Comparison of ENCODE assay signal across 8 mouse cellular contexts in the genomic region with DNA sequence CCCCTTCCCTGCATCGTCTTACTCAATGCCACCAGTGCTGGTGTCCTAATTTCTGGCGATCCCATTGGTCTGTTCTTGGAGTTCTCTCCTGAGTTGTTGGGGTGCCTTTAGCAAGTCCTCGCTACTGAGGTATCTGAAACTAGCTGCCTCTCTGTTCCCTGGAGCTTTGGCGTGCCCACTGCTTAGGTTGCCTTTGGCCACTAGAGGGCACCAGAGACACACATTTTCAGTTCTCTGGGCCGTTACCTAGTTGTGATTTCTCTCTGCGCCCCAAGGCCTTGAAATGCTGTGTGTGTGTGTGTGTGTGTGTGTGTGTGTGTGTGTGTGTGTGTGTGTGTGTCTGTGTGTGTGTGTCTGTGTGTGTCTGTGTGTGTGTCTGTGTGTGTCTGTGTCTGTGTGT.
DNase-seq lines count a peak whose midpoint lies in the region; ATAC-seq and TF ChIP-seq lines count a peak whose summit lies in the region.

No protein-coding gene starts in this region.

- TF ChIP-seq CTCF in heart, adult 2 months (IDR thresholded peaks at IDR 0.05): peak; percentile 76
- TF ChIP-seq CTCF in lung, postnatal 0 days (IDR thresholded peaks at IDR 0.05): peak; percentile 92

- H3K4me3 ChIP-seq in heart, adult 2 months: no peak overlapping the region
- no peak overlapping the region for H3K4me3 ChIP-seq in lung, postnatal 0 days (ENCODE audit: low read depth, low read length)

- 0 out of 2 replicates have a peak, but pooled peaks have one; percentile 34 for TF ChIP-seq EP300 in heart, adult 2 months (IDR thresholded peaks at IDR 0.05; ENCODE audit: insufficient read depth, low read depth, low read length)
- no peak for TF ChIP-seq EP300 in lung, postnatal 0 days (IDR thresholded peaks at IDR 0.05)

- no peaks in the 10 kb centered on the region for H3K27me3 ChIP-seq in heart, adult 2 months (ENCODE audit: control insufficient read depth, insufficient read depth, low read length)
- no peaks in the 10 kb centered on the region for H3K27me3 ChIP-seq in lung, postnatal 0 days (replicated peaks; ENCODE audit: insufficient read depth, low read length)

- no peak overlapping the region for H3K9ac ChIP-seq in heart, adult 2 months (ENCODE audit: low read depth, low read length)
- H3K9ac ChIP-seq in lung, postnatal 0 days (replicated peaks; ENCODE audit: low read depth): 0 out of 2 replicates have a peak overlapping the region, but pooled peaks have one; percentile 19

- H3K9me3 ChIP-seq in lung, postnatal 0 days (ENCODE audit: low read length): no peaks in the 10 kb centered on the region

- no peaks in the 10 kb centered on the region for H3K79me2 ChIP-seq in heart, adult 2 months (replicated peaks; ENCODE audit: control insufficient read depth, insufficient read depth, low read length)

- DNase-seq in heart, adult 2 months: peak; percentile 20 to 37
- DNase-seq in heart, postnatal 25 days (ENCODE audit: low spot score): no peak
- peak; percentile 7 for DNase-seq in T-cell, adult 2 months (ENCODE audit: low spot score)
- peak; percentile 72 to 78 for DNase-seq in cerebellum, postnatal 14 days
- DNase-seq in gastrocnemius, postnatal 14 days: peak; percentile 38
- peak; percentile 67 to 72 for DNase-seq in kidney, postnatal 4 days
- peak; percentile 81 for DNase-seq in lung, postnatal 0 days (ENCODE audit: low spot score)
- peak; percentile 36 for DNase-seq in right cerebral cortex, postnatal 25 days

- no peak overlapping the region for H3K27ac ChIP-seq in heart, adult 2 months
- H3K27ac ChIP-seq in lung, postnatal 0 days (ENCODE audit: low read length): no peak overlapping the region

- TF ChIP-seq POLR2A in heart, adult 2 months (IDR thresholded peaks at IDR 0.05; ENCODE audit: insufficient read depth, low read depth, low read length): no peak

- peak; percentile 60 for ATAC-seq in lung, postnatal 0 days

- H3K4me2 ChIP-seq in lung, postnatal 0 days (replicated peaks; ENCODE audit: low read depth, low read length): 0 out of 2 replicates have a peak overlapping the region, but pooled peaks have one; percentile 25

- no peaks in the 10 kb centered on the region for H3K4me1 ChIP-seq in heart, adult 2 months (ENCODE audit: control insufficient read depth, insufficient read depth, low read length)
- no peaks in the 10 kb centered on the region for H3K4me1 ChIP-seq in lung, postnatal 0 days (ENCODE audit: insufficient read depth, low read depth, low read length)

- H3K36me3 ChIP-seq in heart, adult 2 months (ENCODE audit: control insufficient read depth, insufficient read depth, low read length): no peaks in the 10 kb centered on the region
- no peaks in the 10 kb centered on the region for H3K36me3 ChIP-seq in lung, postnatal 0 days (ENCODE audit: insufficient read depth, low read length)

- intact Hi-C loops in heart, adult 2 months (cut with DNase I): loop anchor here (1.0 to 2.0 kb wide), 2 partner anchors 347 to 362 kb away; no protein-coding TSS in a partner anchor
- intact Hi-C loops in heart, postnatal 25 days (cut with DNase I): loop anchor here (1.0 kb wide), 2 partner anchors 347 to 363 kb away; no protein-coding TSS in a partner anchor
- intact Hi-C loops in gastrocnemius, postnatal 14 days (cut with DNase I; ENCODE audit: low total_unique reads): loop anchor here (10.0 kb wide), 1 partner anchor 344 kb away; no protein-coding TSS in a partner anchor

- WGBS in heart, adult 2 months: 8% methylated on average over 6 of the region's 6 CpGs
- 5% methylated on average over 6 of the region's 6 CpGs for WGBS in lung, postnatal 0 days
